Mouse (Mus musculus) bone marrow, adult 2 months (tissue): ENCODE results near the gene Smim17.

Source experiments
- CTCF ChIP-seq: fragments of 200-500 bp; IDR thresholded peaks from 2 replicates; pipeline ENCODE4 v1.5.1; 2011; ENCODE audit warnings: low read length, control low read depth; ENCODE audit not compliant: control insufficient read depth, insufficient read depth
- POLR2A ChIP-seq: fragments of 200-500 bp; IDR thresholded peaks from 2 replicates; pipeline ENCODE4 v1.6.1; 2011; ENCODE audit warnings: low read depth, mild to moderate bottlenecking, control low read depth, low read length, borderline replicate concordance; ENCODE audit not compliant: control insufficient read depth

DNA sequence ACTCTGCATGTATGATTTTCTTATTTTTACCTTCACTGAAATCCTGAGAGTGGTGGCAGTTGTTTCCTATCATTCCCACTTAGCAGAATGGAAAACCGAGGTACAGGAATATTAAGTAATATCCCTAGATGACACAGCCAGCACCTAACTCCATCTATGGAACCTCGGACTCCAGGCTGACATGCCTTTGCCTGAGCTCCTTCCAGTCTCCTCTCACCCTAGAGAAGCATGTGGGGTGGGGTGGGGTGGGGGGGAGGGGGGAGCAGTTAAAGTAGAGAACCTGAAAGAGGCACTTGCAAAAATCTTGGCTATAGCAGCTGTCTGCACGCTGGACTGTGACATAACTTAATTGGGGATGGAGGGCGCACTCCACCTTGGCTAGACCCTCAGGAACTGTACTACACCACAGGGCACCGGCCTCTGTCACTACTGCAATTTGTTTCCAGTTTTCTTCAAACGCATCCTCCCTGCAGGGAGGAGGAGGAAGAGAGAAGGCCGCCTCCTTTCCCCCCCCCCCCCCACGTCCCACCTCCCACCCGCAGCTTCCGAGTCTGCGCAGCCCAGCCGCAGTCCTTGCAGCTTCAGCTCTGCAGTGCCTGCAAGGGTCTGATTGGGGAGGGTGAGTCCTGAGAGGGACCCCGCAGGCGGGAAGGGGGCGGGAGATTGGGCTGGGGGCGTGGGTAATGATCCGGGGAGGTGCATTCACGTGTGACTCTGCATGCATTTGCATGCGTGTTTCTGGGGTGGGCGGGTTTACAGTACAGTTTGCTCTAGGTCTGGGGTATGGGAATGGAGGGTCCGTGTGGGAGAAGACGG is 16.3 kb downstream of the Smim17 start:
- TF ChIP-seq POLR2A (no peak), CTCF (no peak)
